Mouse (Mus musculus) gastrocnemius, postnatal 4 days (tissue): ENCODE results near the gene Gm19345. TPM values are rescaled to one million over a fixed set of nuclear protein-coding genes. Genes with fewer than 3 reads are reported as not detected.

Source experiments
- DNase-seq, 2 experiments: peaks; one replicate each; pipeline ENCODE4 v3.0.0; 2021 to 2022; ENCODE audit warnings: low spot score in 2 of 2, mixed read lengths in 2 of 2
- long read RNA-seq, 2 experiments: library from polyadenylated mRNA; stranded (forward); transcript quantifications; one replicate each; pipeline ENCODE4 v2.0.0; 2021
- total RNA-seq, 2 experiments: library from RNA; stranded (reverse); gene quantifications; 2 replicates each; pipeline ENCODE4 v1.2.3; 2021

Gene Gm19345
- total RNA-seq, result not detected
- long read RNA-seq, experiment 1, result 0 reads
- long read RNA-seq, experiment 2, result 0 reads

- DNase-seq, result no peak
These were observed at the start of gene Gm19345 for GRCm38 (mm10) chr7:19851858-19852570. TSS of gene Gm19345 (plus strand) at chr7:19852003.

- peak; percentile 52 to 64 for DNase-seq
These were observed 48.8 kb upstream of the Gm19345 start for GRCm38 (mm10) chr7:19802995-19803394.

GRCm38 (mm10) chr7:19806356-19806969 is 45.3 kb upstream of the Gm19345 start:
- DNase-seq, result no peak

GRCm38 (mm10) chr7:19809369-19809768 is 42.4 kb upstream of the Gm19345 start:
- DNase-seq, result no peak

GRCm38 (mm10) chr7:19811114-19811513 is 40.7 kb upstream of the Gm19345 start:
- DNase-seq, result peak in 1 of 2 experiments; percentile 44

- no peak for DNase-seq
These were observed 38.6 kb upstream of the Gm19345 start for GRCm38 (mm10) chr7:19813161-19813560.

- no peak for DNase-seq
These were observed 38.2 kb upstream of the Gm19345 start for GRCm38 (mm10) chr7:19813579-19814122.

GRCm38 (mm10) chr7:19815296-19816223 is 36.2 kb upstream of the Gm19345 start:
- DNase-seq, result no peak

GRCm38 (mm10) chr7:19816224-19816771 is 35.5 kb upstream of the Gm19345 start:
- DNase-seq, result peak; percentile 80 to 90

- DNase-seq, result peak in 1 of 2 experiments; percentile 70
These were observed 34.3 kb upstream of the Gm19345 start for GRCm38 (mm10) chr7:19817382-19818105.

- no peak for DNase-seq
These were observed 33.4 kb upstream of the Gm19345 start for GRCm38 (mm10) chr7:19818440-19818839.

- no peak for DNase-seq
These were observed 32.9 kb upstream of the Gm19345 start for GRCm38 (mm10) chr7:19818875-19819274.

GRCm38 (mm10) chr7:19820347-19821048 is 31.3 kb upstream of the Gm19345 start:
- DNase-seq, result no peak

- no peak for DNase-seq
These were observed 30.2 kb upstream of the Gm19345 start for GRCm38 (mm10) chr7:19821633-19822032.

- DNase-seq, result peak in 1 of 2 experiments; percentile 29
These were observed 29.6 kb upstream of the Gm19345 start for GRCm38 (mm10) chr7:19822193-19822592.

- peak; percentile 41 to 48 for DNase-seq
These were observed 29.2 kb upstream of the Gm19345 start, which contains the start of gene Bcl3 for GRCm38 (mm10) chr7:19822604-19823058. TSS of gene Bcl3 (minus strand) at chr7:19822770.

- no peak for DNase-seq
These were observed 28.3 kb upstream of the Gm19345 start for GRCm38 (mm10) chr7:19823256-19824181.
